Mouse (Mus musculus) ovary, postnatal 14 days (tissue): Measurements from ENCODE around the gene Atp5s.

Experiments
- DNase-seq: peaks from one replicate; pipeline ENCODE4 v3.0.0; 2022; ENCODE audit warnings: low spot score

Gene Atp5s

GRCm38 (mm10) chr12:69777957-69778356 lies 53.2 kb downstream of the Atp5s start:
- DNase-seq = no peak

GRCm38 (mm10) chr12:69781480-69781879 lies 56.7 kb downstream of the Atp5s start:
- DNase-seq = no peak

GRCm38 (mm10) chr12:69781935-69782650 lies 57.3 kb downstream of the Atp5s start:
- DNase-seq = peak; percentile 55

- no peak for DNase-seq
These were observed 58.7 kb downstream of the Atp5s start for GRCm38 (mm10) chr12:69783247-69784025.

- no peak for DNase-seq
These were observed 60.7 kb downstream of the Atp5s start for GRCm38 (mm10) chr12:69785471-69785870.

- DNase-seq = no peak
These were observed 63.6 kb downstream of the Atp5s start for GRCm38 (mm10) chr12:69788380-69788779.

GRCm38 (mm10) chr12:69789766-69790529 lies 65.2 kb downstream of the Atp5s start:
- DNase-seq = no peak

- peak; percentile 54 for DNase-seq
These were observed 66.1 kb downstream of the Atp5s start, which contains the start of gene Cdkl1 for GRCm38 (mm10) chr12:69790530-69791505. TSS of gene Cdkl1 (minus strand) at chr12:69791267.
